Mouse (Mus musculus) ES-E14 (cell line): ENCODE measurements at regions not wholly inside any gene's neighbourhood (a gene's known extent, or its start where the extent isn't known, plus 50 kb on each side); places are given as distances from the start of the nearest gene placed in this dataset.
A peak's percentile ranks its signal among the peaks of the same experiment; 100 is the strongest.

Experiments used
- DNase-seq: peaks from one replicate; pipeline ENCODE4 v3.0.0-alpha.2; 2013; ENCODE audit warnings: low read depth, low spot score
- H3K27ac ChIP-seq: 2 replicates; pipeline ENCODE4 v1.5.1; 2012; ENCODE audit warnings: low read depth, mild to moderate bottlenecking, low read length, moderate library complexity, mixed read lengths; ENCODE audit not compliant: poor library complexity, insufficient read depth, severe bottlenecking
- H3K36me3 ChIP-seq: 2 replicates; pipeline ENCODE4 v1.6.1; 2012; ENCODE audit warnings: mild to moderate bottlenecking, low read length, moderate library complexity, mixed read lengths; ENCODE audit not compliant: control insufficient read depth, poor library complexity, insufficient read depth, severe bottlenecking
- H3K4me1 ChIP-seq, 2 experiments: fragments of 150-350 bp in 1 of 2; sonication (generic) in 1 of 2; 2 replicates each; pipeline ENCODE4 v1.6.1; 2012; ENCODE audit warnings: low read length in 2 of 2, mild to moderate bottlenecking in 1 of 2, mixed read lengths in 1 of 2; ENCODE audit not compliant: control insufficient read depth in 2 of 2, insufficient read depth in 2 of 2, poor library complexity in 1 of 2
- H3K4me3 ChIP-seq, 2 experiments: fragments of 150-350 bp in 1 of 2; sonication (generic) in 1 of 2; 2 replicates each; pipeline ENCODE4 v1.5.1; 2012; ENCODE audit warnings: low read length in 2 of 2, low read depth in 1 of 2, mild to moderate bottlenecking in 1 of 2, mixed read lengths in 1 of 2; ENCODE audit not compliant: insufficient read depth in 1 of 2, poor library complexity in 1 of 2, severe bottlenecking in 1 of 2
- H3K9ac ChIP-seq: 2 replicates; pipeline ENCODE4 v1.6.1; 2012; ENCODE audit warnings: low read depth, mild to moderate bottlenecking, low read length, mixed read lengths; ENCODE audit not compliant: poor library complexity, insufficient read depth, severe bottlenecking
- H3K9me3 ChIP-seq: fragments of 150-350 bp; sonication (generic); 2 replicates; pipeline ENCODE4 v1.6.1; 2012; ENCODE audit warnings: low read depth, mild to moderate bottlenecking, low read length; ENCODE audit not compliant: control insufficient read depth, insufficient read depth
- CHD2 ChIP-seq: IDR thresholded peaks from 2 replicates; pipeline ENCODE4 v1.6.1; 2014; ENCODE audit warnings: mild to moderate bottlenecking, low read depth, low read length, inconsistent platforms
- HCFC1 ChIP-seq: IDR thresholded peaks from 2 replicates; pipeline ENCODE4 v1.6.1; 2012; ENCODE audit warnings: low read length, inconsistent platforms, borderline replicate concordance; ENCODE audit not compliant: insufficient read depth
- MAFK ChIP-seq: IDR thresholded peaks from 2 replicates; pipeline ENCODE4 v1.6.1; 2014; ENCODE audit warnings: mild to moderate bottlenecking, low read depth, low read length, inconsistent platforms; ENCODE audit not compliant: insufficient read depth
- ZC3H11A ChIP-seq: IDR thresholded peaks from 2 replicates; pipeline ENCODE4 v1.6.1; 2012; ENCODE audit warnings: low read depth, mild to moderate bottlenecking, inconsistent platforms, low read length, borderline replicate concordance
- ZNF384 ChIP-seq: IDR thresholded peaks from 2 replicates; pipeline ENCODE4 v1.6.1; 2012; ENCODE audit warnings: low read depth, low read length, inconsistent platforms
- in situ Hi-C, 2 experiments: fragments of 600-800 bp; cut with MboI; formaldehyde crosslinking; loops; one replicate each; pipeline ENCODE4 v1.15.1; 2025; ENCODE audit warnings: low sequenced_read_pairs in 2 of 2, inconsistent platforms in 1 of 2; ENCODE audit not compliant: unreplicated experiment in 2 of 2

- no peak overlapping the region for H3K9ac ChIP-seq
- H3K9me3 ChIP-seq = no peaks in the 10 kb centered on the region
- H3K4me1 ChIP-seq = 0 out of 4 replicates have a peak, but pooled peaks cover 0 to 2% of the 10 kb centered on the region in 2 experiments
- H3K27ac ChIP-seq = no peak overlapping the region
- in situ Hi-C loops = no loop called here
- no peak for DNase-seq
- no peaks in the 10 kb centered on the region for H3K36me3 ChIP-seq
- no peak overlapping the region for H3K4me3 ChIP-seq
- TF ChIP-seq CHD2 (no peak), HCFC1 (no peak), ZC3H11A (no peak), ZNF384 (no peak), MAFK (no peak)
Observed at GRCm38 (mm10) chr4:84018774-84019173, 493.4 kb downstream of the Ccdc171 start.

GRCm38 (mm10) chr4:84019500-84020255 is 494.3 kb downstream of the Ccdc171 start:
- Histone ChIP-seq H3K36me3 (no peaks in the 10 kb centered on the region), H3K4me3 (no peak overlapping the region), H3K4me1 (0 out of 4 replicates have a peak, but pooled peaks cover 0 to 2% of the 10 kb centered on the region in 2 experiments), H3K9ac (no peak overlapping the region), H3K9me3 (no peaks in the 10 kb centered on the region), H3K27ac (no peak overlapping the region)
- TF ChIP-seq CHD2 (no peak), HCFC1 (no peak), ZNF384 (no peak), ZC3H11A (no peak), MAFK (no peak)
- no peak for DNase-seq
- in situ Hi-C loops = no loop called here

GRCm38 (mm10) chr4:84020692-84021091 is 495.3 kb downstream of the Ccdc171 start:
- no peaks in the 10 kb centered on the region for H3K36me3 ChIP-seq
- H3K9me3 ChIP-seq = no peaks in the 10 kb centered on the region
- 0 out of 4 replicates have a peak, but pooled peaks cover 0 to 2% of the 10 kb centered on the region in 2 experiments for H3K4me1 ChIP-seq
- DNase-seq = peak; percentile 36
- H3K4me3 ChIP-seq = no peak overlapping the region
- no peak overlapping the region for H3K9ac ChIP-seq
- in situ Hi-C loops = no loop called here
- no peak for TF ChIP-seq CHD2
- no peak for TF ChIP-seq HCFC1
- TF ChIP-seq ZNF384 = no peak
- TF ChIP-seq MAFK = no peak
- TF ChIP-seq ZC3H11A = no peak
- no peak overlapping the region for H3K27ac ChIP-seq

GRCm38 (mm10) chr4:84022323-84022722 is 497.0 kb downstream of the Ccdc171 start:
- TF ChIP-seq MAFK (no peak), ZC3H11A (no peak), HCFC1 (no peak), ZNF384 (no peak), CHD2 (no peak)
- Histone ChIP-seq H3K4me1 (0 out of 4 replicates have a peak, but pooled peaks cover 0 to 2% of the 10 kb centered on the region in 2 experiments), H3K36me3 (no peaks in the 10 kb centered on the region), H3K4me3 (no peak overlapping the region), H3K27ac (no peak overlapping the region), H3K9me3 (no peaks in the 10 kb centered on the region), H3K9ac (no peak overlapping the region)
- in situ Hi-C loops = no loop called here
- no peak for DNase-seq
